Mouse (Mus musculus): ENCODE data around the gene Cox19. TPM values are rescaled to one million over a fixed set of nuclear protein-coding genes. Genes with fewer than 3 reads are reported as not detected.

Gene Cox19
- polyA plus RNA-seq (2012; rRNA removed): 62.7 and 94.9 TPM in 2 replicates

GRCm38 (mm10) chr5:139351134-139351533, at the start of gene Cox19:
Cox19 (minus strand) TSS chr5:139351418.

GRCm38 (mm10) chr5:139377468-139378270, 26.5 kb upstream of the Cox19 start, which contains the start of gene Gpr146:
Gpr146 (plus strand) TSS chr5:139377697.

GRCm38 (mm10) chr5:139352317-139352716, 1.1 kb upstream of the Cox19 start, which contains the start of gene Cyp2w1:
Cyp2w1 (plus strand) TSS chr5:139352617.

GRCm38 (mm10) chr5:139325395-139325966, 25.7 kb downstream of the Cox19 start, which contains the start of gene Adap1:
Adap1 (minus strand) TSS chr5:139325622.

Other genes starting within 250 kb of the Cox19 start
- 7.9 and 9.5 TPM in 2 replicates for gene Prkar1b, start 201.4 kb downstream of the Cox19 start, polyA plus RNA-seq (2012; rRNA removed)
- 18.3 and 19.0 TPM in 2 replicates for gene Dnaaf5, start 201.2 kb downstream of the Cox19 start, polyA plus RNA-seq (2012; rRNA removed)
- gene Sun1, start 150.8 kb downstream of the Cox19 start, polyA plus RNA-seq (2012; rRNA removed): 39.5 and 43.9 TPM in 2 replicates
- 137 and 211 TPM in 2 replicates for gene Get4, start 99.1 kb downstream of the Cox19 start, polyA plus RNA-seq (2012; rRNA removed)
- 48.1 and 55.7 TPM in 2 replicates for gene Adap1, start 25.8 kb downstream of the Cox19 start, polyA plus RNA-seq (2012; rRNA removed)
- 15.3 and 18.1 TPM in 2 replicates for gene Cyp2w1, start 1.2 kb upstream of the Cox19 start, polyA plus RNA-seq (2012; rRNA removed)
- 7.0 and 8.2 TPM in 2 replicates for gene Gpr146, start 26.3 kb upstream of the Cox19 start, polyA plus RNA-seq (2012; rRNA removed)
- gene C130050O18Rik, start 53.9 kb upstream of the Cox19 start, polyA plus RNA-seq (2012; rRNA removed): 1.9 and 2.3 TPM in 2 replicates
- gene Gper1, start 71.7 kb upstream of the Cox19 start, polyA plus RNA-seq (2012; rRNA removed): 3.3 TPM in 2 replicates
- 8.0 and 8.4 TPM in 2 replicates for gene 3110082I17Rik, start 109.1 kb upstream of the Cox19 start, polyA plus RNA-seq (2012; rRNA removed)
- gene Zfand2a, start 133.1 kb upstream of the Cox19 start, polyA plus RNA-seq (2012; rRNA removed): 15.0 and 21.1 TPM in 2 replicates
- not detected in 2 replicates for gene Uncx, start 192.1 kb upstream of the Cox19 start, polyA plus RNA-seq (2012; rRNA removed)

All from colon, adult 2 months (tissue).